Mouse (Mus musculus) gastrocnemius, postnatal 4 days (tissue): ENCODE results near the gene Gm49368. TPM values are rescaled to one million over a fixed set of nuclear protein-coding genes. Genes with fewer than 3 reads are reported as not detected.
"Not testable (repeated sequence)": the region's sequence is repeated elsewhere in the genome, so short reads cannot be mapped to it uniquely, and the experiment has no call there.

ENCODE experiments used
- DNase-seq, 2 experiments: peaks; one replicate each; pipeline ENCODE4 v3.0.0; 2021 to 2022; ENCODE audit warnings: low spot score in 2 of 2, mixed read lengths in 2 of 2
- total RNA-seq, 2 experiments: library from RNA; stranded (reverse); gene quantifications; 2 replicates each; pipeline ENCODE4 v1.2.3; 2021

Gm49368 gene
- total RNA-seq, 2 experiments from 2014 or later, result not detected

DNA sequence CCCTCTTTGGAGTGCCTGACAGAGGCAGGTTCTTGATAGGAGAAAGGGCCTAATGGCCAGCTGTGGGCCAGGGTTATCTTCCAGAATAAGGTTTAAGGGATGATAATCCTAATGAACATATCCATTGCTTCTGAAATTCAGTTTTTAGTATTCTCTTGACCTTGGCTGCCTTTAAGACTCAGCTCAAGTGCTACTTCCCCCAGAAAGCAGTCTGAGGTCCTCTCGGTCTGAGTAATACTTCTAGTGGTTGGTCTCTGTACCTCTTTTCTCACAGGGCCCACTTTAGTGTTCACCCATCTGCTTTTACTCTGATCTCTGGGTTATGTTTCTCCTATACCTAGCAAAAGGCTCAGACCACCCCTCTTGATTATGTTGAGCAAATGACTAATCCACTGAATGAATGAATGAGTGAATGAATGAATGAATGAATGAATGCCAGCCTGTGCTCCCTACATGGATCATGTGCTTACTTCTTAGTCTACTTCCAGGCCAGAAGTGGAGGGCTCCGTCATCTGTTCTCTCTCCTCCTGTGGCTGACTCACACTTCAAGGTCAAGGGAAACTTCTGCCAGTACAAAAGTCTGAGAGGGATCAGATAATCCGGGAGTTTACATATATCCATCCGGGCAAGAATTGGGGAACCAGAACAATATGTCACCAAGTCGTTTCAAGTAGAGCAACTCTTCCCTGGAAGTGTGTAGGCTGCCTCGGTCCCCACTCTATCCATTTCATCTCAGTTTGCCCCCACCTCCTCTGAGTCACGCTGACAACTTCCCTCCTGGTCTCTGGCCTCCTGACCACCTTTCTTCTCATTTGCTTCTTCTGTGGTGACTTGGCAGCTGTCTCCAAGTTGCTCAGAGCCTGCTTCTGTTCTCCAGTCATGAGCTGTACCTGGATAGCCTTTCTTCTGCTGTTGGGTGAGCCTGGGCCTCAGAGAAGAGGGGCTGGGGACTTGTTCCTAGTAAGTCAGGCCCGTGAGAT is 66.5 kb downstream of the Gm49368 start, which contains the start of gene Itgax:
Gene Itgax (plus strand): TSS at position 807 of the 980 bp plus-strand sequence.
- DNase-seq, result no peak

DNA sequence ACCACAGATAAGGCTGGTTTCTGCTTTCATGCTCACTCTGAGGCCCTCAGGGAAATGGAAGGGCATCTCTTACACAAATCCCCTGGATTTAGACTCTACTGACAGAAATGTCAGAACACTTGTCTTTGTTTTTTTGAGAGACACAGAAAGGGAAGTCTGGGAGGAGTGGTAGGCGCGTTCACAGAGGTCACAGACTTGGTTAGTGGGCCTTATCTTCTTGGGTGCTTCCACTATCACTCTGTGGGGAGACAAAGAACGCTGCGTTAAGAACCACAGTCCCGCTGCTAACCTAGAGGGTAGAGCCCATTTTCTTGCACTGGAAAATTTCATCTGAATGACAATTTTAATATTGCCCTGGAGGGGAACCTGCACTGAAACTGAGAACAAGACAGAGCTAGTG is 69.7 kb downstream of the Gm49368 start:
- DNase-seq, result no peak

DNA sequence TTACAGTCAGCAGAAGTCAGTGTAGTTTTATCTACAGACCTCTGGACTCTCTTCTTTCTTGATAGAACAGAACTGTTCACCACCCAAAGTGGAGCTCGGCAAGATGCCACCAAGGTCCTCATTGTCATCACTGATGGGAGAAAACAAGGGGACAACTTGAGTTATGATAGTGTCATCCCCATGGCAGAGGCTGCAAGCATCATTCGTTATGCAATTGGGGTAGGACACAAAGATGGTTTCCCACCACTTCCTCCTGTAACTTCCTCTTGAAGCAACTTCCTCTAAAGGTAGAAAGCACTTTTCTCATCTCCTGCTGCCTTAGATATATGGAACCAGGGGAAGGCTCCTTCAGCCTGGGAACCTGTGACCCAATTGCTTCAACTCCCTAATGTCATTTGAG is 71.1 kb downstream of the Gm49368 start:
- no peak for DNase-seq

DNA sequence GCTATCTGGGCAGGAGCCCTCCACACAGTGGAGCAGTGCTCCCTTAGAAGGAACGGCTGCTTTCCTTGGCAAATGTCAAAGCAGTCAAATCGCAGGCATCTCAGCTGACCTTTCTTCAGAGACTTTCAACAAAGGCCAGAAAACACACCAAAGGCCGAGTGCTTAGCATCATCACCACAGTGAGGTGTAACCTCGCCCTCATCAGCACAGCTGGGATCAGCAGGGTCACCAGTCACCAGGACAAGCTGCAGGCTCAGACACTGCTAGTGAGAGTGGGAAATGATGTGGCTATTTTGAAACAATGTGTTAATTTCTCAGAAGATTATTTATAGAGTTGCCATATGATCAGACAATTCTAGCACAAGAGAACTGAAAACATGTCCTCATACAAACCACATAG is 74.4 kb downstream of the Gm49368 start:
- DNase-seq, result no peak

DNA sequence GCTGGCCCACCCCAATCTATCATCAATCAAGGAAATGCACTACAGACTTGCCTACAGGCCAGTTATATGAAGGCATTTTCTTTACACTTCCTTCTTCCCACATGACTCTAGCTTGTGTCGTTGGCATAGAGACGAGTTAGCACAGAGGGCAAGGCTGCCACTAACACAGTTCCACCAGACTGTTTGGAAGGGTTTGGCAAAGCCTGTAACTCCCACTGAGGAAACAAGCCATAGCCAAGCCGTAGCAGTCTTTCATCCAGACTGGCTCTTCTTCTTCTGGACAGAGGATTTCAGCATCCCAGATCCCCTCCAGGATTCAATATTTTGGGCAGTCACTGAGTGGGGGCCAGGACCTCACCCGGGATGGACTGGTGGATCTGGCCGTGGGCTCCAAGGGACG is 77.1 kb downstream of the Gm49368 start:
- no peak for DNase-seq

DNA sequence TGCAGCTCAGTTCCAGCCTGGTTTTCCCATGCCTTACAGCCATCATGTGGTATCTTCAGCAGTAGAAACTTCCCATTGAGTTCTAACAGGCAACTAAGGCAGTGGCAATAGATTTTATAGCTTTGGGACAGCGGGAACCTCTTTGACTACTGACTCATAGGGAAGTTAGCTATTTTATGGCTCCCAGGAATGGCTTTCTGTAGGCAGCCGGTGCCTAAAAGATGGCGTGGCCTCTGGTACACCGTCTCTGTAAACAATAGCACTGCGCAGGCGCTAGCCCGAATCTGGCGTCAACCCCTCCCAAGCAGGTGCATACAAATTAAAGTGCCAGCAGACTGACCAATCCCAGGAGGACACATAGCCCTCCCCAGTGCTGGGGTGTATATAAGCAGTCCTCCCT is 88.5 kb downstream of the Gm49368 start:
- no peak for DNase-seq

DNA sequence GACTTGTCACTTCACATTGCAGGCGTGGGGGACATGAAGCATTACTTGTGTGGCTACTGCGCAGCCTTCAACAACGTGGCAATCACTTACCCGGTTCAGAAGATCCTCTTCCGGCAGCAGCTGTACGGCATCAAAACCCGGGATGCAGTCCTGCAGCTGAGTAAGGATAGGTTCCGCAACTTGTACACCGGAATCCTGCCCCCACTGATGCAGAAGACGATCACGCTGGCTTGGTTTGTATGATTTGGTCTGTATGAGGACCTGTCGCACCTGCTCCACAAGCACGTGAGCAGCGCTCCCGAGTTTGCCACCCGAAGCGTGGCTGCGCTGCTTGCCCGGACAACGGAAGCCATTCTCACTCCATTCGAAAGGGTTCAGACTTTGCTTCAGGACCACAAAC is 91.6 kb downstream of the Gm49368 start, which contains the start of gene Itgad:
Gene Itgad (plus strand): TSS at position 301 of the 400 bp plus-strand sequence.
- DNase-seq, result no peak

DNA sequence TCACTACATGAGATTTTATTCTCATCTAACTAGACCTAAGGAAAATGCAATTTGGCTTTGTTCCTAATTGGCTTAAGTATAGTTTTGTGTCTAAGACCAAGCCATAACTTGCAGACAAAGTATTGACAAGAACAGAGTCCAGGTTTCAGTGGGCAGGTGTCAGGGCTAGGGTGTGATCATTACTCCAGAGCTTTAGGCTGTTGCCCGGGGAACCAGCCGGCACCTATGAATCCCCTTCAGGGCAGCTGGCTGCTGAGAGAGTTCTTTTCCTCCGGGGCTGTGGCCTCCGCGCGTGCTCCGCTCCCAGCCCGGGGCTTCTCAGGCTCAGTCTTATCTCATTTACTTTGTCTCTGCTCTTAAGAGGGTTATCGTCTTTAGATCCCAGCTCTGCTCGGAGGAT is 92.4 kb downstream of the Gm49368 start:
- no peak for DNase-seq

DNA sequence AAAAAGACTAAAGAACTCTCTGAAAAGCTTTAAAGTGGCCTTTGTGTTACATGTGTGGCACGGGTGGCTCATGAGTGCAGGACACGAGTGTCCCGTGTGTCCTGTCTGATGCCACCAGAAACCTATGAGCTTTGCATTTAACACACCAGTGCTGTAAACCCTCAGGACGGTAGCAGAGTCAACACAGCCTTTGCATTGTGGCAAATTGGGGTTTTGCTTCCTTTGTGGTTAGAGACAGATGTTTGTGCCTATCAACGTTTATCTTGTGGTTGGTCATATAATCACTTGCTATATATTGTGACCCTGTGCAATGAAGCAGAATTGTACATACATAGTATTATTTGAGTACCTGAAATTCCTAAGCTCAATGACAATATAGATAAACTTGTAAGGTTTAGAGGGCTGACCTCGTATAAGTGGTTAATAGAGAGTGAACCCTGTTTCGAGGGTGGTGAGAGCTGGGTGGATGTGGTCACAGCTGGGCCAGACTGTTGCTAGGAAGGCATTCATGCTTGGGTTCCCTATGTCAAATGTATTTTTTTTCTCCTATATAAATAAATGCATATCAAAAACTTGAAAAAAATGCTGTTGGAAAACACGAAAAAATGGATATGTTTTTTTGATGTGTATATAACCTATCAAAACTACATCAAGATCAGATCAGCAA is 96.3 kb downstream of the Gm49368 start:
- DNase-seq, result not testable (repeated sequence)

DNA sequence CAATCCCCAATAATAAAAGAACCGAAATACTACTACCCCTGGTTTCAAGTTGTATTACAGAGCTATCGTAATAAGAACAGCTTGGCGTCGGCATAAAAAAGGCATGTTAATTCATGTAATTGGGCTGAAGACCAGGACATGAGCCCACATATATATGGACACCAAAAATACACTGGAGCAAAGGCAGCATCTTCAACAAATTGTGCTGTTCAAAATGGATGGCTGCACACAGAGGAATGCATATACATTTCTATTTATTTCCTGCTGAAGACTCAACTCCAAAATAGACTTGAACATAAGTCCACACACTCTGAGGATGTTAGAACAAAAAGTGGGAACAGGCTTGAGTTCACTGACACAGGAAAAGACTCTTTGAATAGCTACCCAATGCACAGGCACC is 101.5 kb downstream of the Gm49368 start:
- no peak for DNase-seq

DNA sequence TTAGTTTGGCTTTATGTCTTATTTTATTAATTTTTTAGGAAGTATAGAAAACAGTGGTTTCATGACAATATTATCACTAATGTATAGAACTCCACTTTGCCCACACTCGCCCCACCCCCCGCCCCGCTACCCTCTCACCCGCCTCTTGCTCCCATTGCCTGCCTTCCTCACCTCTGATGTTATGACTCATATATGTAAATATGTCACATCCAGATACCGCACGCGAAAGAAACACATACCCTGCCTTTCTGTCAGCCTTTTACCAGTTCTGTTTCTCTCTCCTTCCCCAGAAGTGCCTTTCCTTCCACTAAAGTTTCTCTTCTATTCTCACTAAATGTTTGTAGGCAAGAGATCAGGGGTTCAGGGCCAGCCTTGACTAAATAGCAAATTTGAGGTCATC is 103.9 kb downstream of the Gm49368 start:
- DNase-seq, result no peak

DNA sequence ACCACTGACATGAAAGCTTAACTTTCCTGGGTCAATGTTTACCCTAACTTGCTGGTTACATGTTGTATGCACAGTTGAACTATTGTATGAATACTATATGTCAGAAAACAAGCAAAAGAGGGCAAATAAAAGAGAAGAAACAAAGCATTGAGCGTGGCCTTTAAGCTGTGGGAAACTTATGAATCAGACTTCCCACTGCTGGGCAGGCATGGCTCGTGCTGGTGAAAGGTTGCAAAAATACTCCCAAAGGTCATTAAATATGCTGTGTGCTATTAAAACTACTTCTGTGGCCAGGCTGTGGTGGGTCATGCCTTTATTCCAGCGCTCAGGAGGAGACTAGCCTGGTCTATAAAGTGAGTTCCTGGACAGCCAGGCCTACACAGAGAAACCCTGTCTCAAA is 107.5 kb downstream of the Gm49368 start:
- no peak for DNase-seq

Other genes starting within 250 kb of the Gm49368 start
- gene Stx4a, start 238.4 kb upstream of the Gm49368 start, total RNA-seq, result 10 to 100 TPM; 82.8 to 84.9 TPM
- gene Stx1b, start 238.1 kb upstream of the Gm49368 start, total RNA-seq, result 1 to 10 TPM; 4.7 to 6.3 TPM
- gene Zfp646, start 186.5 kb upstream of the Gm49368 start, total RNA-seq, result 10 to 100 TPM; 24.0 to 27.1 TPM
- gene Zfp668, start 185.9 kb upstream of the Gm49368 start, total RNA-seq, result 10 to 100 TPM in 1 of 2 experiments, 1 to 10 TPM in 1; 8.8 to 10.1 TPM
- 1 to 10 TPM; 1.6 to 1.8 TPM for gene Prss53, start 171.7 kb upstream of the Gm49368 start, total RNA-seq
- gene Gm21974, start 167.2 kb upstream of the Gm49368 start, total RNA-seq, result not detected
- 10 to 100 TPM; 62.4 to 71.8 TPM for gene Vkorc1, start 167.1 kb upstream of the Gm49368 start, total RNA-seq
- gene Bckdk, start 158.6 kb upstream of the Gm49368 start, total RNA-seq, result 10 to 100 TPM; 84.7 to 92.3 TPM
- gene Kat8, start 150.2 kb upstream of the Gm49368 start, total RNA-seq, result 10 to 100 TPM; 18.5 to 23.2 TPM
- gene Prss8, start 132.6 kb upstream of the Gm49368 start, total RNA-seq, result not detected
- 1 to 10 TPM; 7.6 to 8.9 TPM for gene Prss36, start 116.0 kb upstream of the Gm49368 start, total RNA-seq
- gene Fus, start 95.2 kb upstream of the Gm49368 start, total RNA-seq, result 100 to 1,000 TPM; 287 to 354 TPM
- gene Pycard, start 68.8 kb upstream of the Gm49368 start, total RNA-seq, result 10 to 100 TPM; 16.0 to 21.7 TPM
- gene Trim72, start 58.7 kb upstream of the Gm49368 start, total RNA-seq, result 100 to 1,000 TPM; 254 to 296 TPM
- gene Itgam, start within 50 bp of the Gm49368 start, total RNA-seq, result 1 to 10 TPM; 3.9 to 4.6 TPM
- under 1 TPM; 0.31 to 0.37 TPM for gene Itgax, start 66.9 kb downstream of the Gm49368 start, total RNA-seq
- gene Itgad, start 91.7 kb downstream of the Gm49368 start, total RNA-seq, result not detected
- gene Cox6a2, start 143.7 kb downstream of the Gm49368 start, total RNA-seq, result 100 to 1,000 TPM; 677 to 707 TPM
- 10 to 100 TPM; 12.9 TPM for gene Armc5, start 174.7 kb downstream of the Gm49368 start, total RNA-seq
- 1 to 10 TPM; 4.6 to 5.5 TPM for gene 9130023H24Rik, start 175.3 kb downstream of the Gm49368 start, total RNA-seq
- 10 to 100 TPM; 47.0 to 48.0 TPM for gene Tgfb1i1, start 184.1 kb downstream of the Gm49368 start, total RNA-seq
- gene Slc5a2, start 203.0 kb downstream of the Gm49368 start, total RNA-seq, result not detected
- 10 to 100 TPM; 17.3 to 18.0 TPM for gene BC017158, start 235.5 kb downstream of the Gm49368 start, total RNA-seq